Mouse (Mus musculus) pancreas, adult 10 weeks (tissue): ENCODE results near the gene Vmn1r40. TPM values are rescaled to one million over a fixed set of nuclear protein-coding genes. Genes with fewer than 3 reads are reported as not detected.

Experiments
- polyA plus RNA-seq: library from polyadenylated mRNA; stranded (reverse); fragments of 350-450 nt; fragmentation: Illumina TruSeq; extraction: RNeasy Lipid Tissue Mini Kit (QIAGEN cat#74804); gene quantifications from one replicate; pipeline ENCODE4 v1.2.3, GENCODE M21; 2015; ENCODE audit warnings: low read depth, low replicate concordance; ENCODE audit not compliant: insufficient read depth

The Vmn1r40 gene
- not detected for polyA plus RNA-seq

DNA sequence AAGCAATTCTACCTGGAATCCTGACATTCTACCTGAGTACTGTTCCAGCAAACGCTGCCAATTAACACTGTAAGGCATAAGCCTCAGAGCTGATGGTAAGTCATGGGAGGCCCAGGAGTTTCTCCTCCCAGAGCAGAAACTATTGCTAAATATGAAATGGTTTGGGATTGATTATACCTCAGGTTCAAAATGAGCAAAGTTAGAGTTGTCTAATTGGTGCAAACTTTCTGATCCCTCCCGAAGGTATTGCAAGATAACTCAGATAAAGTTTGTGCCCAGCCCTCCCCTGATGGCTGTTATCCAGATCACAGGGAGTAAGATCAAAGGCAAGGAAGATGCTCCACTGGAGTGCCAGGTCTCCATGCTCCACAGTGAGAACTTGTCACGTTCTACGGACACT, at the start of gene Vmn1r40:
Vmn1r40 (plus strand) TSS at position 301 of the 400 bp plus-strand sequence.

DNA sequence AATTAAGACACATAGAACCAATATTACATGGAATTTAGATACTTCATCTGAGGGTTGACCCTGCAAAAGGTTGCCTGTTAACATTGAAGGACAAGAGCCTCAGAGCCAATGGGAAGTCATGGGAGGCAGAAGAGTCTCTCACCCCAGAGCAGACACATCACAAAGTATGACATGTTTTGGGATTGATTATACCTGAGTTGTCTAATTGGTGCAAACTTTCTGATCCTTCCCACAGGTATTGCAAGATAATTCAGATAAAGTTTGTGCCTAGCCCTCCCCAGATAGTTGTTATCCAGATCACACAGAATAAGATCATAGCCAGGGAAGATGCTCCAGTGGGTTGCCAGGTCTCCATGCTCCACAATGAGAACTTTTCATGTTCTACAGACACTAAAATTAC, 33.1 kb downstream of the Vmn1r40 start, which contains the start of gene Vmn1r41:
Vmn1r41 (plus strand) TSS at position 301 of the 400 bp plus-strand sequence.

Other genes with a start within 250 kb of the Vmn1r40 start
- gene Chchd6, start 111.9 kb upstream of the Vmn1r40 start, polyA plus RNA-seq: 1.6 TPM
- 1.0 TPM for gene Txnrd3, start 63.6 kb upstream of the Vmn1r40 start, polyA plus RNA-seq
- gene Vmn1r41, start 33.2 kb downstream of the Vmn1r40 start, polyA plus RNA-seq: not detected
- not detected for gene Vmn1r42, start 168.9 kb downstream of the Vmn1r40 start, polyA plus RNA-seq
- not detected for gene Vmn1r43, start 168.9 kb downstream of the Vmn1r40 start, polyA plus RNA-seq
- gene Vmn1r44, start 176.1 kb downstream of the Vmn1r40 start, polyA plus RNA-seq: not detected
- not detected for gene Vmn1r45, start 233.1 kb downstream of the Vmn1r40 start, polyA plus RNA-seq